Mouse (Mus musculus): ENCODE measurements around the gene Plpp3.

GRCm38 (mm10) chr4:105156281-105156680, 866 bp upstream of the Plpp3 start:
- TF ChIP-seq RAD21 (IDR thresholded peaks at IDR 0.05; ENCODE audit: low read depth, low read length) (no peak), CTCF (IDR thresholded peaks at IDR 0.05 in 2 of 3, conservative IDR thresholded peaks at IDR 0.05 in 1 of 3; ENCODE audit: control insufficient read depth in 1 of 3, insufficient read depth in 1 of 3, low read depth in 2 of 3, low read length in 3 of 3, poor library complexity in 1 of 3, severe bottlenecking in 1 of 3) (no peak), POLR2A (IDR thresholded peaks at IDR 0.05; ENCODE audit: control insufficient read depth in 1 of 2, insufficient read depth in 1 of 2, low read depth in 1 of 2, low read length in 2 of 2, poor library complexity in 1 of 2) (no peak), KAT2A (conservative IDR thresholded peaks at IDR 0.05; ENCODE audit: low read depth, low read length) (no peak), MAFK (IDR thresholded peaks at IDR 0.05; ENCODE audit: borderline replicate concordance, low read depth, low read length) (no peak), TAL1 (IDR thresholded peaks at IDR 0.05; ENCODE audit: low read length) (no peak)
